Mouse (Mus musculus) forebrain, embryonic 16.5 days (tissue): ENCODE measurements around the gene Gfra4. TPM values are rescaled to one million over a fixed set of nuclear protein-coding genes. Genes with fewer than 3 reads are reported as not detected.

ENCODE experiments used
- ATAC-seq: fragments of 200-750 bp; cut with Nextera tagmentation; 2 replicates; pipeline ENCODE4 v1.8.0; 2017; ENCODE audit warnings: mild to moderate bottlenecking, moderate library complexity
- H3K27ac ChIP-seq: fragments of 300-500 bp; sonication (generic); 2 replicates; pipeline ENCODE4 v1.5.1; 2014; ENCODE audit warnings: low read length, control low read depth
- H3K27me3 ChIP-seq: fragments of 300-500 bp; sonication (generic); replicated peaks from 2 replicates; pipeline ENCODE4 v1.6.1; 2014; ENCODE audit warnings: low read length; ENCODE audit not compliant: control insufficient read depth, insufficient read depth
- H3K36me3 ChIP-seq: fragments of 300-500 bp; sonication (generic); 2 replicates; pipeline ENCODE4 v1.6.1; 2014; ENCODE audit not compliant: control insufficient read depth, insufficient read depth
- H3K4me1 ChIP-seq: fragments of 300-500 bp; sonication (generic); replicated peaks from 2 replicates; pipeline ENCODE4 v1.6.1; 2014; ENCODE audit warnings: low read length; ENCODE audit not compliant: control insufficient read depth, insufficient read depth
- H3K4me2 ChIP-seq: fragments of 300-500 bp; sonication (generic); 2 replicates; pipeline ENCODE4 v1.6.1; 2014; ENCODE audit warnings: mild to moderate bottlenecking, low read length, control low read depth
- H3K4me3 ChIP-seq: fragments of 300-500 bp; sonication (generic); replicated peaks from 2 replicates; pipeline ENCODE4 v1.5.1; 2014; ENCODE audit warnings: mild to moderate bottlenecking, low read length, control low read depth
- H3K9ac ChIP-seq: fragments of 300-500 bp; sonication (generic); replicated peaks from 2 replicates; pipeline ENCODE4 v1.6.1; 2014; ENCODE audit warnings: low read depth, low read length, control low read depth
- H3K9me3 ChIP-seq: fragments of 300-500 bp; sonication (generic); 2 replicates; pipeline ENCODE4 v1.6.1; 2016; ENCODE audit warnings: low read length; ENCODE audit not compliant: control insufficient read depth
- WGBS: fragments of 180-500 bp; shearing (Covaris S2); extraction: QIAGEN DNeasy Blood & Tissue Kit; methylation state at CpG from one replicate; pipeline ENCODE4 v1.1.7; 2014; 5-methylcytosine and 5-hydroxymethylcytosine counted together
- polyA plus RNA-seq: library from polyadenylated mRNA; unstranded; fragments of >200 nt; fragmentation: Nextera tagmentation; extraction: Ambion mirVana; gene quantifications from 2 replicates; pipeline ENCODE4 v1.2.1, GENCODE M21; 2015

Gfra4 gene
- polyA plus RNA-seq, 1 experiment from 2014 or later, result 42.8 TPM

- Histone ChIP-seq H3K4me3 (peak overlapping the region; percentile 36), H3K4me1 (peaks cover 18% of the 10 kb centered on the region), H3K27ac (no peak overlapping the region), H3K36me3 (no peaks in the 10 kb centered on the region), H3K4me2 (peak overlapping the region; percentile 46), H3K9me3 (no peaks in the 10 kb centered on the region), H3K9ac (peak overlapping the region; percentile 1; the same call in 1 of the 2 replicates), H3K27me3 (peaks cover 38% of the 10 kb centered on the region)
- ATAC-seq, result no peak; the same call in 1 of the 2 replicates
- WGBS, result 1% methylated on average over 21 of the region's 21 CpGs
These were observed 11.9 kb upstream of the Gfra4 start for GRCm38 (mm10) chr2:131054646-131055264.

GRCm38 (mm10) chr2:131053851-131054645 lies 11.2 kb upstream of the Gfra4 start:
- H3K9ac ChIP-seq, result no peak overlapping the region
- peak overlapping the region; percentile 36 for H3K4me3 ChIP-seq
- H3K27me3 ChIP-seq, result peaks cover 38% of the 10 kb centered on the region
- peak overlapping the region; percentile 46 for H3K4me2 ChIP-seq
- H3K4me1 ChIP-seq, result peaks cover 18% of the 10 kb centered on the region
- H3K36me3 ChIP-seq, result no peaks in the 10 kb centered on the region
- WGBS, result 1% methylated on average over 45 of the region's 45 CpGs
- no peak; the same call in 1 of the 2 replicates for ATAC-seq
- no peak overlapping the region for H3K27ac ChIP-seq
- no peaks in the 10 kb centered on the region for H3K9me3 ChIP-seq

GRCm38 (mm10) chr2:131052862-131053418 lies 10.1 kb upstream of the Gfra4 start:
- no peaks in the 10 kb centered on the region for H3K36me3 ChIP-seq
- H3K4me2 ChIP-seq, result no peak overlapping the region
- no peak overlapping the region for H3K27ac ChIP-seq
- H3K9me3 ChIP-seq, result no peaks in the 10 kb centered on the region
- peaks cover 38% of the 10 kb centered on the region for H3K27me3 ChIP-seq
- peaks cover 18% of the 10 kb centered on the region for H3K4me1 ChIP-seq
- no peak overlapping the region for H3K9ac ChIP-seq
- no peak overlapping the region for H3K4me3 ChIP-seq
- WGBS, result 70% methylated on average over 6 of the region's 6 CpGs
- no peak for ATAC-seq

GRCm38 (mm10) chr2:131052043-131052442 lies 9.2 kb upstream of the Gfra4 start:
- H3K36me3 ChIP-seq, result no peaks in the 10 kb centered on the region
- WGBS, result 73% methylated on average over 5 of the region's 5 CpGs
- H3K9me3 ChIP-seq, result no peaks in the 10 kb centered on the region
- no peak overlapping the region for H3K4me3 ChIP-seq
- no peak overlapping the region for H3K4me2 ChIP-seq
- no peak overlapping the region for H3K27ac ChIP-seq
- no peak for ATAC-seq
- H3K4me1 ChIP-seq, result peaks cover 18% of the 10 kb centered on the region
- peaks cover 38% of the 10 kb centered on the region for H3K27me3 ChIP-seq
- no peak overlapping the region for H3K9ac ChIP-seq

GRCm38 (mm10) chr2:131046025-131046424 lies 3.1 kb upstream of the Gfra4 start:
- H3K36me3 ChIP-seq, result no peaks in the 10 kb centered on the region
- 87% methylated on average over 2 of the region's 2 CpGs for WGBS
- 0 out of 2 replicates have a peak, but pooled peaks cover 2% of the 10 kb centered on the region for H3K4me1 ChIP-seq
- no peak for ATAC-seq
- no peak overlapping the region for H3K9ac ChIP-seq
- no peak overlapping the region for H3K4me3 ChIP-seq
- H3K4me2 ChIP-seq, result no peak overlapping the region
- no peaks in the 10 kb centered on the region for H3K9me3 ChIP-seq
- H3K27ac ChIP-seq, result no peak overlapping the region
- 0 out of 2 replicates have a peak, but pooled peaks cover 3% of the 10 kb centered on the region for H3K27me3 ChIP-seq

GRCm38 (mm10) chr2:131044989-131045720 lies 2.3 kb upstream of the Gfra4 start:
- Histone ChIP-seq H3K27ac (no peak overlapping the region), H3K27me3 (peaks cover 7% of the 10 kb centered on the region; the same call in 1 of the 2 replicates), H3K4me1 (peaks cover 7% of the 10 kb centered on the region), H3K9me3 (no peaks in the 10 kb centered on the region), H3K36me3 (no peaks in the 10 kb centered on the region), H3K4me3 (no peak overlapping the region), H3K9ac (no peak overlapping the region), H3K4me2 (no peak overlapping the region)
- 73% methylated on average over 9 of the region's 9 CpGs for WGBS
- ATAC-seq, result no peak

GRCm38 (mm10) chr2:131044354-131044852 lies 1.5 kb upstream of the Gfra4 start:
- no peak for ATAC-seq
- Histone ChIP-seq H3K9me3 (no peaks in the 10 kb centered on the region), H3K4me3 (no peak overlapping the region), H3K27me3 (peaks cover 10% of the 10 kb centered on the region), H3K4me2 (no peak overlapping the region), H3K4me1 (peaks cover 12% of the 10 kb centered on the region), H3K36me3 (no peaks in the 10 kb centered on the region), H3K9ac (no peak overlapping the region), H3K27ac (no peak overlapping the region)
- WGBS, result 9% methylated on average over 7 of the region's 7 CpGs

- WGBS, result 3% methylated on average over 110 of the region's 115 CpGs
- H3K27ac ChIP-seq, result peak overlapping the region; percentile 44; the same call in 1 of the 2 replicates
- peaks cover 18% of the 10 kb centered on the region for H3K4me1 ChIP-seq
- H3K27me3 ChIP-seq, result peaks cover 10% of the 10 kb centered on the region
- peak overlapping the region; percentile 68 for H3K4me3 ChIP-seq
- ATAC-seq, result peak; percentile 91
- peak overlapping the region; percentile 83 for H3K9ac ChIP-seq
- no peaks in the 10 kb centered on the region for H3K36me3 ChIP-seq
- H3K4me2 ChIP-seq, result peak overlapping the region; percentile 83
- H3K9me3 ChIP-seq, result no peaks in the 10 kb centered on the region
These were observed 1.7 kb downstream of the Gfra4 start for GRCm38 (mm10) chr2:131040854-131041825.
